Mouse (Mus musculus) 3T3-L1 (cell line): ENCODE data around the gene Nkain1.

ENCODE experiments used
- DNase-seq: peaks from one replicate; pipeline ENCODE4 v3.0.0-alpha.2; 2015; ENCODE audit warnings: low read depth, low spot score

The Nkain1 gene

DNA sequence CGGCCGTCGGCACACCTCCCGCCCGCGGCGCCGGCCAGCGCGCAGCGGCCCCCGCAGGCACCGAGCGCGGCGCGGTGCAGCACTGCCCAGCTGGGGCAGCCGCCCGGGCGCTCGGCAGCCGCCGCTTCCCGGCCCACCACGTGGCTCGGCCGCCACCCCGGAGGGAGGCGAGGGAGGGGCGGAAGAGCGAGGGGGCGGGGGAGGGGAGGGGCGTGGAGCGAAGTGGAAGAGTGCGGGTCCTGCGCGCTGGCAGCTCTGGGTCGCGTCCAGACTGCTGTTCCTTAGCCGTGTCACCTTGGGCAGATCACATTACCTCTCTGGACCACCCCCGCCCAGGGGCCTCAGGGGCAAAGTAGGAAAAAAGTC lies at the start of gene Nkain1:
TSS of gene Nkain1 (minus strand) at position 126 of the 366 bp plus-strand sequence.
- DNase-seq: peak; percentile 35

DNA sequence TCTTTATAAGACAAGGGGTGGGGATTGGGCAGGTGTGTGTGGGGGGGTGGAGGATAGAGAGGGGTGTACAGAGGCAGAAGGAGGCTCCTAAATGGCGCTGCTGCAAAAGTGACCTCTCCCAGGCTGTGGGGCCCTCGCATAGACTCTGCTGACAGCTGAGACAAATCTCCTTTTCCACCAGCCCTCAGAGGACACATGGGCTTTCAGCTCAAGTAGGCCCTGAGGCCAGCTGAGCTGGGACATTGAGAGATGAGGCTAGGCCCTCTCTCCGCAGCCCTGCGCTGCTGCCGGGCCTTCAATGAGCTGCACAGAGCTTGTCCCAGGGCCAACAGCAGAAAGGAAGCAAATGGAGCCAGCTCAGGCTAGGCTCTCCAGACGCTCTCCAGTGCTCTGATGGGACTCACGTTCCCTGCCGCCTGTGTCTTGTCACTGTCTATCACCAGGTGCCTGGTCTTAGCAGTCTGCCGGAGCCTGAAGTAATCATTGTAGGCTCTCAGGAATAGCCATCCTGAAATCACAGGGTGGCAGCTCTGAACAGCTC lies 4.8 kb upstream of the Nkain1 start:
- DNase-seq: no peak

DNA sequence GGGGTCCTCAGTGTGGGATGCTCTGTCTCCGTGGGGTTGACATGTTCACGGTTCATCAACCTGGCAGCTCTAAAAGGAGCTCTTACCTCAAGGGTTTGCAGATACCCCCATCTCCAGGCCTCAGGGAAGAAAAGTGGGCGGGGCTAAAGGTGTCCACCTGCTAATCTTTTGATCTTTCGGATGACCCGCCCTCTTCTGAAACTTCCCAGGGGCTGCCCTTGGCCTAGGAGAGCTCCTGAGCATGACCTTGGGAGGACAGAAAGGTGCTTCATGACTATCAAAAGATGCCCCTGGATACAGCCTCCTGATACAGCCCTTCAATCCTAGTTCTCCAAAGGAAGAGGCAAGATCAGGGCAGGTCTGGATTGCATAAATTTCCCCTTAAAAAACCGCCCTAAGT lies 3.1 kb upstream of the Nkain1 start:
- no peak for DNase-seq

DNA sequence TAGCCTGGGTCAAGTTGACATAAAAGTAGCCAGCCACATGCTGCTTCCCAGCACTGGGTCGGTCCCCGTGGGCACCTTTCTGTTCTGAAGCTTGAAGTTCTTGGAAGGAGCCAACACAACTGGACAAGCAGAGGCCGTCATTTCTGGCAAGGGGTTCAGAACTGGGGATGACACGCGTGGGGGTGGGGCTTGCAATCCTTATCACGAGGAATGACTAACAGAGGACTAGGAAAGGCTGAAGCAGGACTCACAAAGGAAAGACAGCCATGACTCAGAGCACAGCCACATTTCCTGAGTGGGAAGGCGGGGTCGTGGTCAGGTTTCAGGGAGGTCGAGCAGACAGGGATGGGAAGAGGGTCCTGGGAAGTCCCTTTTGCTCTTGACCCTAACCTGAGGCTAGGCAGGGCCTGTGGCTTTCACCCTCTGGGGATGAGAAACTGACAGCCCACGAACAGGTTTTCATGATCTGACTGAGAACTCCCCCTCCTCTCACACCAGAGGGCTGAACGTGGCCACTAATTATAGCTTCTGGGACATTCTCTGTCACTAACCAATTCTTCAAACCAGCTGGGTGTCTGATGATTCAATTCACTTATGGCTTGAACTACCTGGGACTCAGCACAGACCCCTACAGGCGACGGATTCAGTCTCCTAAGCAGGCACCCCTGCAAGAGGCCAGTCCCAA lies 2.4 kb upstream of the Nkain1 start:
- DNase-seq: peak; percentile 74

GRCm38 (mm10) chr4:130575533-130575932 lies 1.6 kb upstream of the Nkain1 start:
- DNase-seq: peak; percentile 17

DNA sequence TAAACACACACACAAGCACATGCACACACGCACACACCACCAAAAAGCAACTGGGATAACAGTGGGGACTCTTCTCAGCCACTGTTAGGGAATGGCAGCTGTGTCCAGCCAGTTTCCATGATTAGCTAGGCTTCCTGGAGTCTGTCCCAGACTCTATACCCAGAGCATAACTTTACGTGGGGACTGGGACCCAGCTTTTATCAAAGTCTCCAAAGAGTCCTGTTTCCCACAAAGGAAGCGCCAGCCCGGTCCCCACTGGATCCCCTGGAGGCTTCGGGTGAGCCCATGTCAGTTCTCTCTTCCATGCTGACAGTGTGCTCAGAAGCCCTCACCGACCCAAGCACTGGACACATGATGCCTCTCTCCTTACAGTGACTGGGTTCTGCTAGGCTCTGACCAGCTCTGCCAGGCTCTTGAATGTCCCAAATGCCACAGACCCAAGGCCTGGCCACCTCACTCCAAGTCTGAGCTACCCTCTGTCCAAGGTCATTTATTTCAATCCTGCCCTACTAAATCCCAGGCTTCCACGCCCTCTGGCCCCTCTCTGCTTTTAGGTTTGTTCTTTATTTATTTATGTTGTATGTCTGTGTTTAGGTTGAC lies 988 bp upstream of the Nkain1 start:
- no peak for DNase-seq

GRCm38 (mm10) chr4:130573351-130574047 lies 474 bp downstream of the Nkain1 start:
- peak; percentile 22 for DNase-seq

- DNase-seq: no peak
These were observed 992 bp downstream of the Nkain1 start for GRCm38 (mm10) chr4:130573012-130573350.

GRCm38 (mm10) chr4:130572545-130572944 lies 1.4 kb downstream of the Nkain1 start:
- DNase-seq: no peak

DNA sequence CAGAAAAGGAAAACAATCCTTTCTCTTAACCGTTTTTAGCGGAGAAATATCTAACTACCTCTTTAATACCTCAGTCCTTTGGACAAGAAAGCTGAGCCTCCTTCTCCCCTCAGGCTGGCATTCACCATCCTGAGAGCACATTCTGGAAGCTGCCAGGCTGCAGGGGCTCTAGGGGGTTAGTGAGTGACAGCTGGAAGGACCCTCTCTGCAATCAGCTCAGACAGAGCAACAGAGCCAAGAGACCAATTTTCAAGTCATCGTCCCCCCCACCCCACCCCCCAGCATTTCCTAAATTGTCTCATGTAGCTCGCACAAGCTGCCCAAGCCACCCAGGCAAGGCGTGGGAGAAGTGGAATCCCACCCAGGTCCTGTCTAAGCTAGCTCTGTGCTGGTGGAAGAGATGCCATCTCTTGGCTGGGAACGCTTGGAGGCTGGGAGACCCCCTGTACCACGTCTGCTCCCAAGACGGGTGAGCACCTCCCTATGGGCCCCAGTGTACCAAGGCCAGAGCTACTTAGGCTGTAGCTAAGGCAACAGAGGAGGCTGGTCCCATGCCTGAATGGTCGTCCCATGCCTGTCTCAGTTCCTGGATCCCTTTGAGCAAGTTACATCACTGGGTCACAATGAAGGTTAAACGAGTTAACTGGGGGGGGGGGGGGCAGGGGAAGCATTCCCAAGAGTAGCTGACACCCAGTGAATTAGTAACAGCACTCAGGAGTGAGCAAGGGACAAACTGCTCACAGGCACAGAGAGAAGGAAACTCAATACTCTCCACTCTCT lies 2.8 kb downstream of the Nkain1 start:
- no peak for DNase-seq

DNA sequence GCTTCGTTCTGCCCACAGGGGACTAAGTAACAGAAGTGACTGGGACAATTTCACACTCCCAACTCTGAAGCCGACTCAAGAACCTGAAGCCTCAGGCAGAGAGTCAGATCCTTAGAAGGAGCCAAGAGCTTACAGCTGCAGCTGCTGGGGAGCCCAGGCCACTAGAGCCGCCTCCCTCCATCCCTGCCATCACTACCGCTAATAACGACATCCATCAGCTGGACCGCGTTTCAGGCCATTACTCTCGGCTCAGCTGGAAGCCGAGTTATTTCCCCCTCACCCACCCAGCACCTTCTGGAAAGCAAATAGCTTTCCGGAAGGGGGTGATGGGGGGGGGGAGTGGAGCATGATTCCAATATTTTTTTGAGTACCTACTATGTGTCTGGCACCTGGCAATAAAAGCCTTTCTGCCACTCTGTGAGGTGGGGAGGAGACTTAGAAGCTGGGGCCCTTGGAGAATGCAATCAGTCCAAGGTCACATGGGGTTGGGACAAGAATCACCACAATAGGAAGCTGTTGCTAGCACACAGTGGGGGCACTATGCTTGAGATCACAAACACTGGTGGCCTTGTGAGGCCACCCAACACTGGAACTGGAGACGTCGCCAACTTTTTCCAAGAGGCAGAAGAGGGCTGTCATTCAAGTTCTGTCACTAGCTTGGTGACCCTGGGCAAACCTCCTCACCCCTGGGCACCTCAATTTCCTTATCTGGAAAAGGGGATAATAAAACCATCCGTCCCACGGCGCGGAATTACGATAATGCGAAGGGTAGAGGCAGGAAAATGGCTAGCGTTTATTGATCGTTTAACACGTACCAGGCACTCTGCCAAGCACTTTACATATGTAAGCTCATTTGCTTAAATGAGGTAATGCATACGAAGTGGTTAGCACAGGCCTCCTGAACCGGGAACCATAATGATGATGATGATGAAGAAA lies 5.7 kb downstream of the Nkain1 start:
- no peak for DNase-seq

GRCm38 (mm10) chr4:130563820-130564219 lies 10.2 kb downstream of the Nkain1 start:
- DNase-seq: no peak

DNA sequence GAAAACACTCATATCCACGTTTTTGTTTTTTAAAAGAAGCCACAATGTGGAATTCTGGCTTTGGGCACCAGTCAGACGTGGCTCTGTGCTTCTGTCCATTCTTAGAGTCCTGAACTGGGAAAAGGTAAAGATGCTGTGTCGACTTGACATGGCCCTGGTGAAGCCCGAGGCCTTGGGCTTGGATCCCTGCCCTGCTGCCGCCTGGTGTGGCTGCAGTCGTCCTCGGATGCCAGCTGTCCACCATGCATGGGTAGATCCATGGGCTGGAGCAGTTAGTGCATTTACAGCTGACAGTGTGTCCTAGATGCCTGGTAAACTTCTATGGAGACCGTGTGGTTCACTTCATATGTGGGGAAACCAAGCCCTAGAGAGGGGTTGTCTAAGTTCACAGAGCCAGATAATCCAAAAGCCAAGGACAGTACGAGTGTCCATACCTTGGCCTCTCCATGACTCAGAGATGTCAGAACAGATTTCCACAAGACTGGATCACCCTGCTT lies 10.7 kb downstream of the Nkain1 start:
- DNase-seq: no peak

GRCm38 (mm10) chr4:130560576-130561310 lies 13.2 kb downstream of the Nkain1 start:
- DNase-seq: no peak

GRCm38 (mm10) chr4:130559220-130559619 lies 14.8 kb downstream of the Nkain1 start:
- DNase-seq: no peak

DNA sequence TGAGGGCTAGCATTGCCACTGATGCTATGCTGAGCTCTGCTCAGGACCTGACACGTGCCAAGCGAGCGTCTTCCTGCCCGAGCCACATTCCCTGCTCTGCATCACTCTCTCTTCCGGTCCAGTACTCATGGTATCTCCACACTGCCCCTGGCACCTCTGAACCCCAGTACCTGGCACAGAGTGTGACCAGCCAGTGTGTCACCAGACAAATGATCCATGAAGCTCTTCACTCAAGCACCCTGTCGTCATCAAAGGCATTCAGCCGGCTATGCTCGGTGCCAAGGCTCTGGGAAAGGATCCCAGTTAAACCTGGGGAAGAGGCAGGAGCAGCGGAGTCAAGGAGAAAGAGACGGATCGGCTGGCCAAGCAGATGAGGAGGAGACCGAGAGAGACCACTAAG lies 16.1 kb downstream of the Nkain1 start:
- DNase-seq: no peak

DNA sequence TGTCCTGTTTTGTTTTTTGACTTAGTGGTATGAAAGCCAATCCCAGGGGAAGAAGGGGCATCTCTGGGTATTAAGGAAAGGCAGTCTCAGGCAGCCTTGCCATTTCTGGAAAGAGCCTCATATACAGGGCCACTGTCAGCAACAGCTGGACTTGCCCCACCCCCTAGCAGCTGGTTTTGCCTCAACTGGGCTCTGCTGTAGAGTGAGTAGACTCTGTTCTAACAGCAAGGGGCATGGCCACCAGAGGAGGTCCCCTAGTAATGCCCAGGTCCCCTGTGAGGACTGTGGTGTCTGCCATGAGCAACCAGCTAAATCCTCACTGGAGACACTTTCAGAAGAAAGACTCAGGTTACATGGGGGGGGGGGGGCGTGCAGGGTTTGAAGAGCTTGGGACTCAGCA lies 17.0 kb downstream of the Nkain1 start:
- DNase-seq: no peak

- DNase-seq: no peak
These were observed 17.7 kb downstream of the Nkain1 start for GRCm38 (mm10) chr4:130556224-130556623.

GRCm38 (mm10) chr4:130553121-130553448 lies 20.9 kb downstream of the Nkain1 start:
- DNase-seq: no peak
